Mouse (Mus musculus): ENCODE data around the gene Dock11.

Gene Dock11

DNA sequence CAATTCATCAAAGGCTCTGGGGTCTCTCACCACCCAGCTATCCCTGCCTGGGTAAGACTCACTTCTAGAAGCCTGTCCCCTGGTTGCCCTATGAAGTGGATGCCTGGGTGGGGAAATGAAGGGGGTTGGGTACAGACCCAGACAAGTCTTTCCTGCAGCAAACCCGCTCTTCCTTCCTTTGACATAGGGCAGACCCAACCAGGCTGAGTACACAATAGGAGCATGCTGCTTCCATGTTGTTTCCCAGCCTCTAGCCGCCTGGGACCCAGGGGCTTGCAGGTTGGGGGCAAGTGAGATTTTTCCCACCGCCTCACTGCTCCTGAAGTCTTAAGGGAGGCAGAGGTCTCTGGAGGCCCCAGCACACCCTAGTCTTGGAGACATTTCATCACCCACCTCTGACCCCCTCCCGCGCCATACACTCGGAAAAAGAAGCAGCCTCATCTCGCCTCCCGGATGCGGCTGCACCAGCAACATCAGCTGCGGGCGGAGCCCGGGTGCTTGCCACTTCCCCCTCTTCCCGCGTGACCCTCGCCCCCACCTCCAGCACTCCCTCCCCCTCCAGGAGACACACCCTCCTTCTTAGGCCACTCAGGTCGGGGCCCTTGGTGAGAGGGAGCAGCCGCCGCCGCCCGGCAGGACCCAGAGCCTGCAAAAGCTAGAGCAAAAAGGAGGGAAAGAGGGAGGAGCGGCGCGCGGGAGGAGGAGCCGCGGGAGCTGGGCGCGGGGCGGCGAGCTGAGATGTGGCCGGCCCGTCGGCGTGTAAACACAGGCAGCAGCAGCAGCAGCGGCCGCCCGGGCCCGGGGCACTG is at the start of gene Dock11:
Gene Dock11, plus strand, starts transcription at position 746 of the 809 bp plus-strand sequence.
- DNase-seq (ENCODE audit: extremely low spot score, low spot score), result peak; percentile 62

- no peak for DNase-seq (ENCODE audit: extremely low spot score, low spot score)
These were observed 8.9 kb upstream of the Dock11 start for GRCm38 (mm10) chrX:35879703-35880102.

GRCm38 (mm10) chrX:35888945-35889799 is 540 bp downstream of the Dock11 start:
- peak; percentile 42 for DNase-seq (ENCODE audit: extremely low spot score, low spot score)

- no peak for DNase-seq (ENCODE audit: extremely low spot score, low spot score)
These were observed 1.1 kb downstream of the Dock11 start for GRCm38 (mm10) chrX:35889800-35890106.

DNA sequence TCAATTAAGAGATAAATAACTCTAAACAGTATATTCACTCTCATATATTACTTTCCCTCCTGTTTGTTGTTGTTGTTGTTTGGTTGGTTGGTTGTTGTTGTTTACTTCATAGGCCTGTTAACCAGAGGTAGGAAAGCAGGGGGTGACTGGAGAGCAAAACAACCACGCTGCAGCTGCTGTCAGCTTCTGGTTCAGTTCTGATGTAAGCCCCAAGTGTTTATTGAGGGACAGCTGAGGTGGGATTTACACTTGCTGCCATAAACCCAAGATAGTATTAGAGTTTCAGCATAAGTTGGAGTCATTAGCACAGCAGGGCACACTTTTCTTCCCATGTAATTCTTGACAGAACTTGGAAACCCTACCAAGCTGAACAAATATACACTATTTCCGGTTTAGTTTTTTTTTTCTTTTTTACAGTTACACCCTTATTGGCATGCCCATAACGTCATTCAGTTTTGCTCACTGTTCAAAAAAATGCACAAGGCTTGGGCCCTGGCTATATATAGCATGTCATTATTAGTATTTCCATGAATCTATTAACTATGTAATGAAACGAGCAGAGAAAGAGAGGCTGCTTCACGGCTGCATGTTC is 3.0 kb downstream of the Dock11 start:
- DNase-seq (ENCODE audit: extremely low spot score, low spot score), result no peak

- DNase-seq (ENCODE audit: extremely low spot score, low spot score), result no peak
These were observed 3.7 kb downstream of the Dock11 start for GRCm38 (mm10) chrX:35892377-35892776.

- no peak for DNase-seq (ENCODE audit: extremely low spot score, low spot score)
These were observed 9.2 kb downstream of the Dock11 start for GRCm38 (mm10) chrX:35897648-35898500.

DNA sequence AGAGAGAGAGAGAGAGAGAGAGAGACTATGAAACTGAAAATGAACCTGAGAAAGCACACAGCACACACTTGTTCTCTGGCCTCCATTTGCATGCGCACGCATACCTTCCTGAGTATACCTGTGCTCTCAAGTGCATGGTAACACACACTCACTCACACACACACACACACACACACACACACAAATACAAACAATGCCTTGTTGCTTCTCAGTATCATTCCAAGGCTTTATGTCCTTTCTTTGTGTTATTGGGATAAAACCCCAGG is 9.8 kb downstream of the Dock11 start:
- no peak for DNase-seq (ENCODE audit: extremely low spot score, low spot score)

GRCm38 (mm10) chrX:35904352-35904751 is 15.7 kb downstream of the Dock11 start:
- no peak for DNase-seq (ENCODE audit: extremely low spot score, low spot score)

- DNase-seq (ENCODE audit: extremely low spot score, low spot score), result no peak
These were observed 18.2 kb downstream of the Dock11 start for GRCm38 (mm10) chrX:35906696-35907330.

DNA sequence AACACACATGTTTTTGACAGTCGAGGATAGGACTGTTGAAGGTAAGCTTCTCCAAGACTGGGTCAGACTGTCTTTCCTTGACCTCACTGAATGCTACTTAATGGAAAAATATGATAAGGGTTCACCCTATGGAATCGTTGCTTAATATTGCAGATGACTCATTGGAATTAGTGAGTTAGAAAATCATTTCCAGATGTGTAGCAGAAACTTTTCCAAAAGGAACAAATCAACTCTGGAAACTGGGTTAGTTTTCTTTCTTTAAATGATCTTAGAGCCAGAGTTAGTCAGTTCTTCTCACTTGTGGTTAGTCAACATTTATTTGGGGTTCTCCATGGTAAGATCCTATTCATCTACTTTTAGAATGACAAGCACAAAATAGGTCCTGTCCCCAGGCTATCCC is 30.9 kb downstream of the Dock11 start:
- DNase-seq (ENCODE audit: extremely low spot score, low spot score), result no peak

- no peak for DNase-seq (ENCODE audit: extremely low spot score, low spot score)
These were observed 31.5 kb downstream of the Dock11 start for GRCm38 (mm10) chrX:35920096-35920607.

DNA sequence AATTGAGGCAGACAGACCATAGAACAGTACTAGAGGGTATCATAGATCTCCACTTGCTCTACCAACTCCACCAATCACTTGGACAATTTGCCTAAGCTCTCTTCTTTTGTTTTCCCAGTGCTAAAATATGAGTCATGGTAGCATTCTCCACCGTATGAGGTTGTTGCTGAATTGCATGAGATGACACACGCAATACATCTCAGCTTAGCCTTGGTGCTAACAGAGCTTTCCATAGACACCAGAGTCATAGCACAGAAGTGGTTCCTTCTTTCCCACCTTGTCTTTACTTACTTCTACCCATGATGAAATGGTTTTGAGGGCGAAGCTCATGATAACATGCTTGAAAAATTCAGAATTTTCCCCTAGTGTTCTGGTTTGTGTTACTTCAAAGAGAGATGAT is 33.3 kb downstream of the Dock11 start:
- no peak for DNase-seq (ENCODE audit: extremely low spot score, low spot score)

- no peak for DNase-seq (ENCODE audit: extremely low spot score, low spot score)
These were observed 36.2 kb downstream of the Dock11 start for GRCm38 (mm10) chrX:35924705-35925264.

DNA sequence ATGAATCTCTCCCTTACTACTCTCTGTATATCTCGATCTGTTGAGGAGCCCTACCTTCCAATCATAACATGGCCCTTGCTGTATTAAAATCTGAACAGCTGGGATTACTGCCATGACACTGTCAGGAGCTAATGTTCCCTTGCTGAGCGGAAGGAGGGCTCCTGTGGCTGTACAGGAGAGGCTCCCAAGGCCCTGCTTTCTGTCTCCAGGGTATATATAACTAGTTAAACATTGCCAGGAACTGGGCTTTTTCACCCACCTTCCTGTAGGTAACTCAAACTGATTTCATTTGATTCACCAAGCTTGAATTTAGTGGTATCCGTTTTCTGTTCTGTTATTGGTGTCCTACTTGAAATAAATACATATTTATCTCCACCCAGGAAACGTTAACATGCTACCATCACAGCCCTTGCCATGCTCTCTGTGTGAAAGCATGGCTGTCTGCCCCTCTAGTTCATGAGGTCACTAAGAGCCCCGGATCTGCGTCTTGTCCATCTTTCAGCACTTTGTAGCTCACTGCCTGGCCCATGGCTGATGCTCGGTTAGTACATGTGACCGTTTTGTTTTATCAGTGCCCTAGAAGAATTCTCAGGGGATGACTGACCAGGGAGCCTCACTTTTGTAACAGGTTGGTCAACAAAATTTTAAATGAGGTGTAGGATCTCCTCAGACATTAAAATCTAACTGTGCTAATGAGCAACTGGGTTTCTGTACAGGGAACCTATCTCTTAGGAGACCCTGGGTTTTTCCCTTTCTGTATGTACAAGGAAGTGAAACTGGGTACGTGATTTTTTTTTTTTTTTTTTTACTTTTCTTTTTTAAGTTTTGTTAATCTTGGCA is 41.7 kb downstream of the Dock11 start:
- DNase-seq (ENCODE audit: extremely low spot score, low spot score), result no peak

DNA sequence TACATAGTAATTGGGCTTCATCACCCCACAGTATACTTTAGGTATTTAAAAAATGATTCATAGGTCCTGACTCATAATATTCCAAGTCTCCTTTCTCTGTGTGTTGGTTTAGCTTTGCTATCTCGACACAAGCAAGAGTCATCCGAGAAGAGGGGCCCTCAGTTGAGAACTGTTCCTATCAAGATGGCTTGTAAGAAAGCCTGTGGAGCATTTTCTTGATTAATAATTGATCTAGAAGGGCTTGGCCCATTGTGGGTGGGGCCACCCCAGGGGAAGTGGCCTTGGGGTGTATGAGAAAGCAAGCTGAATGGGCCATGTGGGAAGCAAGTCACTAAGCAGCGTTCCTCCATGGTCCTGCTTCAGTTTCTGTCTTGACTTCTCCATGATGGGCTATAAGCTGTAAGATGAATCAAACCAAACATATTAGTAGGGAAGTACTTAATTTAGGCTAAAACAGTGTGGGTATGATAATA is 42.3 kb downstream of the Dock11 start:
- no peak for DNase-seq (ENCODE audit: extremely low spot score, low spot score)

- no peak for DNase-seq (ENCODE audit: extremely low spot score, low spot score)
These were observed 43.3 kb downstream of the Dock11 start for GRCm38 (mm10) chrX:35931945-35932344.

GRCm38 (mm10) chrX:35932952-35933351 is 44.3 kb downstream of the Dock11 start:
- no peak for DNase-seq (ENCODE audit: extremely low spot score, low spot score)

DNA sequence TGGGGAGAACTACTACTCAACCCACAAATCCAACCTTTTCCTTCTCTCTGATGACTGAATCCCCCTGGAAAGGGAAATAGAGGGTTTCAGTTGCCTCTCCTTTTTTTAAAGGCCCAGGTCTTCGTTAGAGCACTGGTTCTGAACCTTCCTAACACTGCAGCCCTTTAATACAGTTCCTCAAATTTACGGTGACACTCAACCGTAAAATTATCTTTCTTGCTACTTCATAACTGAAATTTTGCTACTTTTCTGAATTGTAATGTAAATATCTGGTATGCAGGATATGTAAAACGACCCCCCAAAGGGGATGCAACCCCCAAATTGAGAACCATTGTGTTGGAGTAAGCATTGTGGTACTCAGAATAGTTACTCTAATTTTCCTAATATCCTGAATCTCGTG is 49.5 kb downstream of the Dock11 start:
- DNase-seq (ENCODE audit: extremely low spot score, low spot score), result no peak

DNA sequence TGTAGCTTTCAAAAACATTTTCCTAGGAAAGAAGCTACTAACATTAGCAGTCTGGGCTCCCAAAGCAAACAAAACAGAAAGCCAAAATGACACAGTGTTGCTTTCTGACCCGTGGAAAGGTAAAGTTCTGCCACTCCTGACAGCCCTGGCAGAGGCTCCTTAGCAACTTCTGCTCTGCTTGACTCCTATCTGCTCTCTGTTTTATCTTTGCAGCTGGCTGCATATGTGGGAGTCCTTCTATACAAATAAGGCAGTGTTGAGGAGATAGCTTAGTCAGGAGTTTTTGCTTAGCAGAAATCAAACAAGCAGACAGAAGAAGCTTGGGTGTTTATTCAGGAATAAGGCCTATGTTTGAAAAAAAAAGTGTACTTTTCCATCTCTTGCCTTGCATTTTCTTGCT is 57.8 kb downstream of the Dock11 start:
- DNase-seq (ENCODE audit: extremely low spot score, low spot score), result no peak
